Mouse (Mus musculus): ENCODE data around the gene Cxcl10. TPM values are rescaled to one million over a fixed set of nuclear protein-coding genes. Genes with fewer than 3 reads are reported as not detected.

The Cxcl10 gene
- under 1 TPM in 1 of 2 experiments, not detected in 1; 0.80 TPM for total RNA-seq (2021)
- long read RNA-seq, experiment 1: 0 reads
- long read RNA-seq, experiment 2: 0 reads

- intact Hi-C loops (cut with DNase I): no loop called here
- peak; percentile 29 to 48 for DNase-seq
Observed at GRCm38 (mm10) chr5:92348794-92349413, at the start of gene Cxcl10. TSS of gene Cxcl10 (minus strand) at chr5:92348889.

GRCm38 (mm10) chr5:92398153-92398552 is 49.5 kb upstream of the Cxcl10 start:
- intact Hi-C loops (cut with DNase I): loop anchor here (1.0 to 5.0 kb wide), 3 partner anchors 15 to 201 kb away; partner anchors contain the start of gene Sdad1
- DNase-seq: peak; percentile 79 to 90

DNA sequence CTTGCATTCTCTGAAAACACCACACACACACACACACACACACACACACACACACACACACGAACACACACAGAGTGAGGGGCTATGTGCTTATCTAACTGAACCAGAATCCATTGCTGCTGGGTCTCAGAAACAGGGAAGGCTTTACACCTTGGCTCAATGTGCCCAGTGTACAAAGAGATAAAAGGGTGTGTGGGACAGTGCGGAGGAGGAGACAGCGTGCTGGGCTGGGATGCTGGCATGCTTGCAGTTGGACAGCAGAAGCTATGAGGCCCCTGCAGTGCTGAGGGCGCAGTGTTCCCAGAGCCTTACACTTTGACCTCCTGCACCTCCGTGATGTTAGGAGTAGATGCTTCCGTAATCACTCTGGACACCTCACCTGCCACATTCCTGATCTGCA is 47.8 kb upstream of the Cxcl10 start:
- intact Hi-C loops (cut with DNase I): loop anchor here (5.0 kb wide), 1 partner anchor 199 kb away; no protein-coding TSS in a partner anchor
- DNase-seq: no peak

DNA sequence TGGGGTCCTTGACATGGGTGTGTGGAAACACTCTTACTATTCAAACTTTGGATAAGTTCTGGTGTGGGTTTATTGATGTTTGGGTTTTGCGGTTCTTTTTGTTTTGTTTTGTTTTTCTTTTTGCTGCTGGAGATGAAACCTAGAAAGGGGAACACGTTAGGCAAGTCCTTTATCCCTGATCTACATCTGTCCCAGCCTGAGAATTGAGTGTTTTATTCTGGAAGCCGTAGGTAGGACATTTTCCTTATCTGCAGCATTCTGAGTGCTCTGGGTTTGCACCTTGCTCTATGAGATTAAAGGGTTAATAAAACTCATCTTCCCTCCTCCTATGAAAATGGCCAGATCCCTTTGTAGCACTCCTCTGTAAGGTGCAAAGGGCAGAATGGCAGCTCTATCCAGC is 47.1 kb upstream of the Cxcl10 start:
- intact Hi-C loops (cut with DNase I): loop anchor here (5.0 kb wide), 1 partner anchor 198 kb away; no protein-coding TSS in a partner anchor
- DNase-seq: no peak

DNA sequence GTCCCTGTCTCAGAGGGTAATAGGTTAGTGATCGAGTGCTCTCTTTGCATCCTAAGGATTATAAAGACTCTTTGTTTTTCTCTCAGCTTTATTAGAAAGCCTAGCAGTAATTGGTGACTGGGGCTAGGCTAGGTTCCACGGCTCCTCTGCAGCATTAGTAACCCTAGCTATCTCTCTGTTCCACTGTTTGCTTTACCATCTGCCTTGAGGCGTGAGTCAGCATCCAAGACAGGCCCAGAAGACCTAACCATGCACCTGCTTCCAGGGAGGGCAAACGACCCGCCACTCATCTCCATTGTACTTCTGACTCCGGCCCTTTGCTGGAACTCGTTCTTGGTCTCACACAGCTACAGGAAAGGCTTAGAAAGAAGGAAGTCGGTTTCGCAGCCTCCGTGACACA is 45.2 kb upstream of the Cxcl10 start:
- DNase-seq: no peak
- intact Hi-C loops (cut with DNase I): no loop called here

DNA sequence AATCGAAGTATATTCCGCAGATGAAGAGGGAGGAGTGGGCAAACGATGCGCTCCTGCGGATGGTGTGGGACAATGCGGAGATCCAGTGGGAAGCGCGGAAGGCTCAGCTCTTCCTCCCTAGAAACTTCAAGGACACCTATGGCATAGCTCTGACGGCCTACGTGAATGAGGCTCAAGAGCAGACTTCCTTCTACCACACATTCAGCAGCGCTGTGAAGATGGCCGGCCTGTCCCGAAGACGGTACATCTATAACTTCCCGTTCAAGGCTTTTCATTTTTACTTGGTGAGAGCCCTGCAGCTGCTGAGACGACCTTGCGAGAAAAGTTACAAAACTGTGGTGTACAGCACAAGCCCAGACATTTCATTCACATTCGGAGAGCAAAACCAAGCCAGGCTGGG is 43.9 kb upstream of the Cxcl10 start:
- intact Hi-C loops (cut with DNase I): no loop called here
- DNase-seq: no peak

DNA sequence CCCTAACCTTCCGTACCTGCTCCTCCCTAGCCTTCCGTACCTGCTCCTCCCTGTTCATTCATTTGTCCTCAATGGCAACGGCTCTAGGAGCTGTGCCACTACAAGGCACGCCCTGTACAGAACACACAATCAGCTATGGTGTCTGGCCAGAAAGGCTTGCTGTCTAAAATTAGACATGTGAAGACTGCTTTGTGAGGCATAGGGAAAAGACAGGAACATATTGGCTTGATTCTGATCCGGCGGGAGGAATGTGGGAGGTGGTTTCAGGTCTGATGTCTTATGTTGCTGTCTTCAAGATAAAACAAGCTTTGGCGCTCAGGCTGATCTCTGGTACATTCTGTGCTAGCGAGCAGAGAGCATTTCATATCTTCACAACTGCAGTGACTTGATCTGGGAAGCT is 41.9 kb upstream of the Cxcl10 start:
- intact Hi-C loops (cut with DNase I): no loop called here
- peak; percentile 31 to 52 for DNase-seq

DNA sequence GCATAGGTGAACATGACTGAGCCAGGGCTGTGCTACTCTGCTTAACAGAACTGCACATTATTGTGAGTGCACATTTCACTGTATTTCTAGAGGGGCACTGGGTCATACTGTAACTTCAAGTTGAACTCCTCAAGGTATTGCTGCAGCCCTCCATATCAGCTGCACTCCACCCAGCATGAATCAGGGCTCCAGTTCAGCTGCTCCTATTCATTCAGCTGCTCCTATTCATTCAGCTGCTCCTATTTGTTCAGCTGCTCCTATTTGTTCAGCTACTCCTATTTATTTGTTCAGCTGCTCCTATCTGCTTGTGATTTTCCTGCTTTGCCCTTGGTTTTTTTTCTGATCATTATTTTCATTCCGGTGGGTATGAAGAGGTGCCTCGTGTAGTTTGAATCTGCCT is 41.3 kb upstream of the Cxcl10 start:
- intact Hi-C loops (cut with DNase I): no loop called here

GRCm38 (mm10) chr5:92387433-92387832 is 38.7 kb upstream of the Cxcl10 start:
- intact Hi-C loops (cut with DNase I): no loop called here

More for the DNA sequence above, 41.3 kb upstream of the Cxcl10 start:
- DNase-seq: no peak

DNA sequence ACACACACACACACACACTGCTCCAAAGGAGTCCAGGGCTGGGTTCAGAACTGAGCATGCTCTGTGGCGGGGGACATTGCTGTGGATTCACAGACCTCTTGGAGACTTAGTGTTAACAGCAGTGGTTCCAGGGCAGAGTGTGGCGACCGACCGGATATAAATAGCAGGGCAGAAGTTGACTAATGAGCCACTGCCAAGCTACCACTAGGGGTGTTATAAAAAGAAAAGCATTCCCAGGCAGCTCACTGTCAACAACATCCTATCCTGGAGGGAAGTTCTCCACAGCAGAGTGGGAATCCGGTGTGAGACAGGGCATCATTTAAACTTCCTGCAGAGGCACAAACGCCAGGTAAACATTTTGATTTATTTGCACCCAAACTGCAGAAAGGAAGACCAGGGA is 38.0 kb upstream of the Cxcl10 start:
- DNase-seq: peak; percentile 47 to 66
- intact Hi-C loops (cut with DNase I): no loop called here

More at GRCm38 (mm10) chr5:92387433-92387832, 38.7 kb upstream of the Cxcl10 start:
- DNase-seq: peak; percentile 69 to 80

- DNase-seq: peak; percentile 33 to 44
- intact Hi-C loops (cut with DNase I): no loop called here
Observed at GRCm38 (mm10) chr5:92386102-92386501, 37.4 kb upstream of the Cxcl10 start.

DNA sequence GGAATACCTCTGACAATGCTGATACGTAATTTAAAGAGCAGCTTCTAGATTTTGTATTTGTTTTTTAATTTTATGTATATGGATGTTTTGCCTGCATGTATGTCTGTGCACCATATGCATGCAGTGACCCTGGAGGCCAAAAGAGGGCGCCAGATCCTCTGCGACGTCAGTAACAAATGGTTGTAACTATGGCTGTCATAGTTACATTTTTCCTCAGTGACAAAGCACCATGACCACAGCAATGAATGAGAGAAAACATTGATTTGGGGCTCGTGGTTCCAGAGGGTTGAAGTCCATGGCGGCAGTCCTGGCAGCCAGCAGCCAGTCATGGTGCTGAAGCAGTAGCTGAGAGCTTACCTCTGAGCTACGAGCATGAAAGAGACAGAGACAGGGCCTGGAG is 36.2 kb upstream of the Cxcl10 start:
- peak in 1 of 2 experiments; percentile 51 for DNase-seq
- intact Hi-C loops (cut with DNase I): no loop called here

- DNase-seq: no peak
- intact Hi-C loops (cut with DNase I): loop anchor here (2.0 kb wide), 1 partner anchor 15 kb away; no protein-coding TSS in a partner anchor
Observed at GRCm38 (mm10) chr5:92383747-92384146, 35.1 kb upstream of the Cxcl10 start.

DNA sequence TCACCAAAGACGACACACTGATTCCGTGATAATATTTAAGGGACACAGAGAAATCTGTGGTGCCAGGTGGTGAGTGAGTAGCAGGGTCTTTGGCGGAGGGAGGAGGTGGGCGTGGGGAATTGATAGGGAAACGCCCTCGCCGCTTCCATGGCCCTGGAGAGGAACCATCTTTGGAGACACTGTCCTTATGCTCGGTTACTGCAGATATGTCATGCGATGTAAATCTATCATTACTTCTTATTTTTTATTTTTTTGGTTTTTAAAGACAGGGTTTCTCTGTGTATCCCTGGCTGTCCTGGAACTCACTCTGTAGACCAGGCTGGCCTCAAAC is 33.6 kb upstream of the Cxcl10 start:
- no peak for DNase-seq
- intact Hi-C loops (cut with DNase I): loop anchor here (2.0 kb wide), 1 partner anchor 16 kb away; no protein-coding TSS in a partner anchor

- DNase-seq: peak; percentile 78 to 89
- intact Hi-C loops (cut with DNase I): loop anchor here (1.0 to 2.0 kb wide), 2 partner anchors 17 to 69 kb away; no protein-coding TSS in a partner anchor
Observed at GRCm38 (mm10) chr5:92381550-92382348, 33.1 kb upstream of the Cxcl10 start.

DNA sequence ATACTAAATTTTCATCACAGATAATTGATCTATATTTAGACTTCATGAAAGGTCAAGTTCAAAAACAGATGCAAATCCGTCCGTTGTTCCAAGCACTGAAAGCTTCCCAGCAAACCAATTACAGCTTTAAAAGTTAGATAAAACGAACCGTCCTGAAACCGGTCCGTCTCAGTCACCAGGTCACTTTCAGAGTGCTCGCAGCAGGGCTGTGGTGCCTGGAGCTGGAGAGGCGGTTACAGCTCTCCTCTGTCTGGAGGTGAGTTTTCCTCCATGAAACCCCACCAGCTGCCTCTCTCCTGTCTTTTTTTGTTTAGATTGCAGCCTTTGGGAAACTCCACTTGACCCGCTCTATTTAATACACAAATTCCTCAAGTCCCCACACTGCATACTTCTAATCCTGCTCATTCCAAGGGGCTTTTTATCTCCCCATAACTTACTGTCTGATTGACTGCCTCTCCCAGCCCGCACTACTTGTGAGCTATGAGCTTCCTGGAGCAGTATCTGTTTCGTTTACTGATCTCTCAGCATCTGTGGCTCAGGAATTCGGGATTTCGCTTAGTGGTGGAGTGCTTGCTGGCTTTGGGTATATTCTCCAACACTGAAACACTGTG is 28.2 kb upstream of the Cxcl10 start:
- no peak for DNase-seq
- intact Hi-C loops (cut with DNase I): no loop called here

GRCm38 (mm10) chr5:92375368-92375767 is 26.7 kb upstream of the Cxcl10 start:
- intact Hi-C loops (cut with DNase I): no loop called here
- no peak for DNase-seq

- no peak for DNase-seq
- intact Hi-C loops (cut with DNase I): no loop called here
Observed at GRCm38 (mm10) chr5:92374721-92375142, 26.0 kb upstream of the Cxcl10 start.

GRCm38 (mm10) chr5:92372605-92373004 is 23.9 kb upstream of the Cxcl10 start:
- intact Hi-C loops (cut with DNase I): no loop called here

DNA sequence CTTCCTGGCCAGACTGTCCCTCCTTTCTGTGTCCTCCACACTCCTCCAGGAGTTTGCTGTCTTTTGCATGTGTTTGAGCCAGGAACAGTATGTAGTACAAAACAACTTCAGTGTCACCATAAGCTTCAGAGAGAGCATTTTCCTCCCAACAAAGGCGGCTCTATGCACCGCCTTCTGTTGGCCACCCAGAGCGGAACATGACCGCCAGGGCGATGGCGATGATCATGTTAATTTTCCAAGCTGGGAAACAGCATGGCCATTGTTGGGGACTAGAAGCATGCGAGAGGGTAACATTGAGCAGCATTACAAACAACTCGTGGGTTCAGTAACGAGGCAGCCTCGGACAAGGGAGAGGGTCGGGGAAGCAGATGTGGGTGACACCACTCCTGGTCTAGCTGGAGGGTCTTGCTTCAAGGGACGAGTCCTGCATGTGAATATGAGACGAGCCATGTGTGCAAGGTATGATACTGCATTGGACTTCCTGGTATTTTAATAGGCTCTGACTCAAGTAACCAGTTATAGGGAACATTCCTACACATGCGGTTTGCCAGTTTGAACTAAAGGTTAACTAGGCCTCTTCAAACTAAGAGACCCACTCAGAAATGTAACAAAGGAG is 22.8 kb upstream of the Cxcl10 start:
- intact Hi-C loops (cut with DNase I): no loop called here
- no peak for DNase-seq

More at GRCm38 (mm10) chr5:92372605-92373004, 23.9 kb upstream of the Cxcl10 start:
- DNase-seq: no peak

GRCm38 (mm10) chr5:92370891-92371290 is 22.2 kb upstream of the Cxcl10 start:
- intact Hi-C loops (cut with DNase I): no loop called here
- no peak for DNase-seq

All from heart, postnatal 14 days (tissue).